Mouse (Mus musculus) heart, adult 2 months (tissue): ENCODE results near the gene Tmem39a. TPM values are rescaled to one million over a fixed set of nuclear protein-coding genes. Genes with fewer than 3 reads are reported as not detected.
A peak's percentile ranks its signal among the peaks of the same experiment; 100 is the strongest.

Source experiments
- DNase-seq, 2 experiments: peaks; one replicate each; pipeline ENCODE4 v3.0.0; 2021
- H3K27ac ChIP-seq: fragments of 200-600 bp; 2 replicates; pipeline ENCODE4 v1.8.1; 2022
- H3K27me3 ChIP-seq: fragments of 200-500 bp; 2 replicates; pipeline ENCODE4 v1.6.1; 2012; ENCODE audit warnings: mild to moderate bottlenecking, low read length, inconsistent platforms, mixed read lengths; ENCODE audit not compliant: control insufficient read depth, insufficient read depth
- H3K36me3 ChIP-seq: fragments of 200-500 bp; 2 replicates; pipeline ENCODE4 v1.6.1; 2012; ENCODE audit warnings: low read length, inconsistent platforms; ENCODE audit not compliant: control insufficient read depth, insufficient read depth
- H3K4me1 ChIP-seq: fragments of 200-500 bp; 2 replicates; pipeline ENCODE4 v1.6.1; 2011; ENCODE audit warnings: low read length; ENCODE audit not compliant: control insufficient read depth, insufficient read depth
- H3K4me3 ChIP-seq: fragments of 200-600 bp; 2 replicates; pipeline ENCODE4 v1.8.1; 2022
- H3K79me2 ChIP-seq: fragments of 200-500 bp; replicated peaks from 2 replicates; pipeline ENCODE4 v1.6.1; 2012; ENCODE audit warnings: mild to moderate bottlenecking, inconsistent platforms, low read length, moderate library complexity, mixed read lengths; ENCODE audit not compliant: control insufficient read depth, insufficient read depth
- H3K9ac ChIP-seq: fragments of 200-500 bp; 2 replicates; pipeline ENCODE4 v1.6.1; 2012; ENCODE audit warnings: low read depth, mild to moderate bottlenecking, control low read depth, inconsistent platforms, low read length, mixed read lengths
- CTCF ChIP-seq: fragments of 200-600 bp; IDR thresholded peaks from 2 replicates; pipeline ENCODE4 v1.8.1; 2022; ENCODE audit warnings: antibody characterized with exemption, mild to moderate bottlenecking, moderate library complexity
- EP300 ChIP-seq: fragments of 200-500 bp; IDR thresholded peaks from 2 replicates; pipeline ENCODE4 v1.6.1; 2011; ENCODE audit warnings: low read depth, low read length, control low read depth; ENCODE audit not compliant: insufficient read depth
- POLR2A ChIP-seq: fragments of 200-500 bp; IDR thresholded peaks from 2 replicates; pipeline ENCODE4 v1.6.1; 2011; ENCODE audit warnings: mild to moderate bottlenecking, low read depth, low read length, control low read depth; ENCODE audit not compliant: insufficient read depth
- WGBS: fragments of 180-500 bp; shearing (Covaris S2); methylation state at CpG from one replicate; pipeline ENCODE4 v1.1.7; 2018; 5-methylcytosine and 5-hydroxymethylcytosine counted together
- intact Hi-C: fragments of 180-260 bp; cut with DNase I; formaldehyde crosslinking; loops from one replicate; pipeline ENCODE4 v1.15.1; 2025
- polyA plus RNA-seq: library from polyadenylated mRNA; depleted of rRNA; stranded (reverse); fragments of >200 nt; gene quantifications from 2 replicates; pipeline ENCODE4 v1.2.3, GENCODE M21; 2012; rRNA removed
- total RNA-seq, 2 experiments: library from RNA; stranded (reverse); gene quantifications; 2 replicates each; pipeline ENCODE4 v1.2.3; 2021

Tmem39a gene
- total and polyA plus RNA-seq, 3 experiments, result 18.3 to 45.3 (median 21.8) TPM

DNA sequence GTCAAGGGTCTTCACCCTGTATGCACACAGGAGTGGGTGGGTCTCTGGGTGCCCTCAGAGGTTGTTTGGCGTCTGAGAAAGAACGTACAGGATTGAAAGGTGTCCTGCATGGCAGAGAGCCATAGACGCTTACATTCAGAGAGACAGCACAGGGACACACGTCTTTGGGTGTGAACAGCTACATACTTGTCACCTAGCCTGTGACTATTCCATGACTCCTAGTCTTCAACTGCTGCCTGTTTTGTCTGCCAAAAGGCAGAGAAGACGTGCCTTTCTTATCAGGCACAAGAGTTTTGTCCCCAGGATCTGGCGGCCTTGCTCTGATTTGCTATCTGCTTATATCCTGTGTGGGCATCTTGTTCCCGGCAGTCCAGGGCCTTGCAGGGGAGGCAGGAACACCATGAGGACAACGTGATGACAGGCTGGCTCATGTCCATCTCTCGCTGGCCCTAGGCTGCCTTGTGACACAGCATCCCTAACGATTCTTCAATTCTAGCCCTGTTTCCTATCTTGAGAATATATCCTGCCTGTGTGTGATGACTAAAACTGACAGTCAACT is 67.4 kb downstream of the Tmem39a start:
- intact Hi-C loops, result loop anchor here (10.0 kb wide), 1 partner anchor 49 kb away; no protein-coding TSS in a partner anchor
- peak; percentile 46 to 49 for DNase-seq
- 0 out of 2 replicates have a peak, but pooled peaks cover 2% of the 10 kb centered on the region for H3K79me2 ChIP-seq
- H3K27ac ChIP-seq, result peak overlapping the region; percentile 69
- TF ChIP-seq EP300 (0 out of 2 replicates have a peak, but pooled peaks have one; percentile 50), POLR2A (0 out of 2 replicates have a peak, but pooled peaks have one; percentile 21), CTCF (no peak)
- H3K27me3 ChIP-seq, result no peaks in the 10 kb centered on the region
- no peak overlapping the region for H3K9ac ChIP-seq
- H3K4me1 ChIP-seq, result peaks cover 19% of the 10 kb centered on the region
- no peak overlapping the region for H3K4me3 ChIP-seq
- peaks cover 16% of the 10 kb centered on the region for H3K36me3 ChIP-seq
- 15% methylated on average over 10 of the region's 10 CpGs for WGBS

DNA sequence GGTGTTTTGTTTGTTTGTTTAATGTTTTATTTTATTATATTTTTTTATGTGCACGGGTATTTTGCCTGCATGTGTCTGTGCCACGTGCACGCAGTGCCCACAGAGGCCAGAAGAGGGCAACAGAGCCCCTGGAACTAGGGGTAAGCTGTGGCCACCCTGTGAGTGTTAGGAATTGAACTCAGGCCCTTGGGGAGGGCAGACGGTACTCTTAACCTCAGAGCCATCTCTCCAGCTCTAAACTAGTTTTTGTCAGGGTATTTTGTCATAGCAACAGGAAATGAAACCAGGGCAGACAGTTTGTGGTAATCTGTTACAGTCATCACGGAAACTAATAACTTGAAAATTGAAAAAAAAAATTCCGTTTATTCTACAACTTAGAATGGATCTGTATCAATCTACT is 73.6 kb downstream of the Tmem39a start:
- no peak overlapping the region for H3K4me3 ChIP-seq
- intact Hi-C loops, result loop anchor here (5.0 kb wide), 1 partner anchor 180 kb away; no protein-coding TSS in a partner anchor
- H3K4me1 ChIP-seq, result peaks cover 6% of the 10 kb centered on the region
- 53% methylated on average over 6 of the region's 6 CpGs for WGBS
- TF ChIP-seq POLR2A, result no peak
- peak; percentile 98 for TF ChIP-seq CTCF
- 0 out of 2 replicates have a peak, but pooled peaks have one; percentile 51 for TF ChIP-seq EP300
- no peaks in the 10 kb centered on the region for H3K27me3 ChIP-seq
- peak; percentile 70 to 85 for DNase-seq
- no peak overlapping the region for H3K9ac ChIP-seq
- H3K36me3 ChIP-seq, result no peaks in the 10 kb centered on the region; the same call in 1 of the 2 replicates
- no peak overlapping the region for H3K27ac ChIP-seq
- H3K79me2 ChIP-seq, result 0 out of 2 replicates have a peak, but pooled peaks cover 2% of the 10 kb centered on the region

DNA sequence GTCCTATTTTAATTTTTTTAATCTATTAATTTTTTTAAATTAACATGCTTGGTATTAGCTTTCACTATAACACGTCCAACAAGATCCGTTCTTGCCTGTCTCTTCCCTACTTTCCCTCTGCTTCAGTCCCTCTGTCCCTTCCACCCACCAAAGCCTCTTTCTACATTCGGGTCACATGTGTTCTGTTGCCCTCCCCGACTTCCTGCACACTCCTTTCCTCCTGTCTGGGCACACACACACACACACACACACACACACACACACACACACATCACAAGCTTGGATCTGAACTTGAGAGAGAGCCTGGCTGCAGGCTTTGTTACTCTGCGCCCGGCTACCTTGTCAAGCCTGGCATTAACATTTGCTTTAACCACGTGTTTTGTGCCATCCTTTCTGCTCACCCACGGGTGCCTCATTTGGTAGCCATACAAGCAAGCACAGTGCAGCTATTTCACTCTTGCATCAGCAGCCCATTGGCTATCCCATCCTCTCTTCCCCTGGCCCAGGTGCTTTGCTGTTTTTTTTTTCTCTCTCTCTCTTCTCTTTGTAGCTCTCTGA is 77.4 kb downstream of the Tmem39a start:
- WGBS, result 56% methylated on average over 8 of the region's 8 CpGs
- H3K9ac ChIP-seq, result no peak overlapping the region
- 0 out of 2 replicates have a peak, but pooled peaks cover 3% of the 10 kb centered on the region for H3K4me1 ChIP-seq
- no peaks in the 10 kb centered on the region for H3K27me3 ChIP-seq
- H3K4me3 ChIP-seq, result no peak overlapping the region
- intact Hi-C loops, result loop anchor here (2.0 kb wide), 1 partner anchor 13 kb away; no protein-coding TSS in a partner anchor
- H3K79me2 ChIP-seq, result no peaks in the 10 kb centered on the region; the same call in 1 of the 2 replicates
- DNase-seq, result no peak
- no peak overlapping the region for H3K27ac ChIP-seq
- no peak for TF ChIP-seq EP300
- no peak for TF ChIP-seq POLR2A
- TF ChIP-seq CTCF, result no peak
- H3K36me3 ChIP-seq, result peaks cover 2% of the 10 kb centered on the region

DNA sequence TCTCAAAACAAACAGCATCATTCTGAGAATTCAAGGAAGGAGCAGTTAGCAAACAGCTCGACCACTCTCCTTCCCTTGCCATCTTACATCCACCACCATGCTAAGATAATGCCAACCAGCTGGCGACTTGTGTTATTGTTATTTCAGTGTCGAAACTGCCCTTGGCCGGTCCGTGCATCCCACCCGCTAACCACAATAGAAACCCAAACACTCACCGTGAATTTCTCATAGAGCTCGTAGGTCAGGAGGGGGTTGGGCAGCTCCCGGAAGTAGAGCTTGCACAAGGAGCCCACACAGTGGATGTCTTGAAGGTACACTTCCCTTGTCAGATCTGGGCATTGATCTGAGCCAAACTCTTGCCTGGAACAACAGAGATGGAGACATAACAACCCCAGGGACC is 78.2 kb downstream of the Tmem39a start:
- H3K4me3 ChIP-seq, result no peak overlapping the region
- TF ChIP-seq CTCF (no peak), POLR2A (no peak), EP300 (no peak)
- H3K36me3 ChIP-seq, result peaks cover 2% of the 10 kb centered on the region
- H3K79me2 ChIP-seq, result no peaks in the 10 kb centered on the region; the same call in 1 of the 2 replicates
- WGBS, result 48% methylated on average over 9 of the region's 9 CpGs
- no peak overlapping the region; the same call in 1 of the 2 replicates for H3K27ac ChIP-seq
- H3K9ac ChIP-seq, result no peak overlapping the region
- intact Hi-C loops, result no loop called here
- H3K4me1 ChIP-seq, result 0 out of 2 replicates have a peak, but pooled peaks cover 3% of the 10 kb centered on the region
- DNase-seq, result no peak
- no peaks in the 10 kb centered on the region for H3K27me3 ChIP-seq

DNA sequence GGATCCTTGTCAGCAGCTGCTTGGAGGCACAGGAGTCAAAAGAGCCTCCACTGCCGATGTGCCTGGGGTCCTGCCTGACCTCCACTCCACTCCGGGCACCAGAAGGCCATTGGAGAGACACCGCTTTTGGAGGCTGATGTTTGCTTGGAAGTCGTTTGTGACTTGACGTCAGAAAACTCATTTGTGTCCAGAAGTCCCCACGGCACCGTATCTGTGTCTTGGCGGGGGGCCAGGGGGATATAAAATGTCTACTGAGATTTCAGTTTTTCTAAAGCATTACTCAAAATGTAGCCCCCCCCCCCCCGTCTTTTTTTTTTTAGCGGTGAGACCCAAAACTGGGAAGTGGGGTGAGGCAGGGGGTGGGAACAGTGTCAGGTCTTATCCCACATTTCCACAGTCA is 78.6 kb downstream of the Tmem39a start:
- TF ChIP-seq POLR2A, result no peak
- intact Hi-C loops, result no loop called here
- H3K27me3 ChIP-seq, result no peaks in the 10 kb centered on the region
- no peaks in the 10 kb centered on the region; the same call in 1 of the 2 replicates for H3K79me2 ChIP-seq
- H3K4me3 ChIP-seq, result no peak overlapping the region
- 37% methylated on average over 10 of the region's 10 CpGs for WGBS
- 0 out of 2 replicates have a peak, but pooled peaks cover 3% of the 10 kb centered on the region for H3K4me1 ChIP-seq
- H3K9ac ChIP-seq, result no peak overlapping the region
- H3K27ac ChIP-seq, result no peak overlapping the region; the same call in 1 of the 2 replicates
- no peak for DNase-seq
- peaks cover 3% of the 10 kb centered on the region for H3K36me3 ChIP-seq

Other genes starting within 250 kb of the Tmem39a start
- not detected for gene Maats1, start 216.6 kb upstream of the Tmem39a start, total RNA-seq
- 0.20 TPM in 1 of 2 replicates, not detected in the other for gene Maats1, start 216.6 kb upstream of the Tmem39a start, polyA plus RNA-seq
- 100 to 1,000 TPM; 295 to 358 TPM for gene Cox17, start 211.7 kb upstream of the Tmem39a start, total RNA-seq
- 190 and 221 TPM in 2 replicates for gene Cox17, start 211.7 kb upstream of the Tmem39a start, polyA plus RNA-seq
- not detected for gene Gm21987, start 211.7 kb upstream of the Tmem39a start, total RNA-seq
- not detected in 2 replicates for gene Gm21987, start 211.7 kb upstream of the Tmem39a start, polyA plus RNA-seq
- gene Popdc2, start 196.5 kb upstream of the Tmem39a start, total RNA-seq, result 100 to 1,000 TPM; 462 to 476 TPM
- 695 and 745 TPM in 2 replicates for gene Popdc2, start 196.5 kb upstream of the Tmem39a start, polyA plus RNA-seq
- 1 to 10 TPM; 6.8 to 8.8 TPM for gene Pla1a, start 125.6 kb upstream of the Tmem39a start, total RNA-seq
- 9.6 and 13.6 TPM in 2 replicates for gene Pla1a, start 125.6 kb upstream of the Tmem39a start, polyA plus RNA-seq
- gene Adprh, start 106.0 kb upstream of the Tmem39a start, total RNA-seq, result 10 to 100 TPM; 23.4 to 25.2 TPM
- 21.0 and 27.9 TPM in 2 replicates for gene Adprh, start 106.0 kb upstream of the Tmem39a start, polyA plus RNA-seq
- under 1 TPM; 0.86 to 0.89 TPM for gene Cd80, start 103.1 kb upstream of the Tmem39a start, total RNA-seq
- gene Cd80, start 103.1 kb upstream of the Tmem39a start, polyA plus RNA-seq, result 0.59 and 0.88 TPM in 2 replicates
- gene Timmdc1, start 36.0 kb upstream of the Tmem39a start, total RNA-seq, result 10 to 100 TPM; 60.4 to 66.1 TPM
- gene Timmdc1, start 36.0 kb upstream of the Tmem39a start, polyA plus RNA-seq, result 22.2 and 27.0 TPM in 2 replicates
- gene Poglut1, start 8.4 kb upstream of the Tmem39a start, total RNA-seq, result 10 to 100 TPM; 10.8 to 11.0 TPM
- gene Poglut1, start 8.4 kb upstream of the Tmem39a start, polyA plus RNA-seq, result 12.9 and 18.0 TPM in 2 replicates
- 10 to 100 TPM; 38.2 to 41.2 TPM for gene Arhgap31, start 154.6 kb downstream of the Tmem39a start, total RNA-seq
- gene Arhgap31, start 154.6 kb downstream of the Tmem39a start, polyA plus RNA-seq, result 14.1 and 20.1 TPM in 2 replicates
- 10 to 100 TPM in 1 of 2 experiments, 1 to 10 TPM in 1; 8.1 to 13.2 TPM for gene B4galt4, start 183.6 kb downstream of the Tmem39a start, total RNA-seq
- 6.4 and 9.6 TPM in 2 replicates for gene B4galt4, start 183.6 kb downstream of the Tmem39a start, polyA plus RNA-seq
- 1 to 10 TPM; 3.2 to 3.8 TPM for gene Upk1b, start 241.6 kb downstream of the Tmem39a start, total RNA-seq
- 8.4 and 10.2 TPM in 2 replicates for gene Upk1b, start 241.6 kb downstream of the Tmem39a start, polyA plus RNA-seq